Mouse (Mus musculus): ENCODE measurements around the gene Olfml2b.
A peak's percentile ranks its signal among the peaks of the same experiment; 100 is the strongest.

Gene Olfml2b

GRCm38 (mm10) chr1:170646606-170647287 lies 2.4 kb downstream of the Olfml2b start:
- DNase-seq (ENCODE audit: low read depth, low spot score), result no peak

GRCm38 (mm10) chr1:170647381-170647780 lies 3.0 kb downstream of the Olfml2b start:
- DNase-seq (ENCODE audit: low read depth, low spot score), result no peak

GRCm38 (mm10) chr1:170647971-170648514 lies 3.7 kb downstream of the Olfml2b start:
- DNase-seq (ENCODE audit: low read depth, low spot score), result no peak

GRCm38 (mm10) chr1:170651046-170651723 lies 6.9 kb downstream of the Olfml2b start:
- DNase-seq (ENCODE audit: low read depth, low spot score), result no peak

GRCm38 (mm10) chr1:170651989-170652740 lies 7.8 kb downstream of the Olfml2b start:
- no peak for DNase-seq (ENCODE audit: low read depth, low spot score)

- no peak for DNase-seq (ENCODE audit: low read depth, low spot score)
These were observed 11.1 kb downstream of the Olfml2b start for GRCm38 (mm10) chr1:170655280-170655917.

- no peak for DNase-seq (ENCODE audit: low read depth, low spot score)
These were observed 12.3 kb downstream of the Olfml2b start for GRCm38 (mm10) chr1:170656518-170657227.

GRCm38 (mm10) chr1:170657228-170657521 lies 12.8 kb downstream of the Olfml2b start:
- DNase-seq (ENCODE audit: low read depth, low spot score), result no peak

GRCm38 (mm10) chr1:170657643-170658314 lies 13.4 kb downstream of the Olfml2b start:
- DNase-seq (ENCODE audit: low read depth, low spot score), result no peak

- no peak for DNase-seq (ENCODE audit: low read depth, low spot score)
These were observed 14.9 kb downstream of the Olfml2b start for GRCm38 (mm10) chr1:170659260-170659659.

- DNase-seq (ENCODE audit: low read depth, low spot score), result no peak
These were observed 20.4 kb downstream of the Olfml2b start for GRCm38 (mm10) chr1:170664620-170665185.

- no peak for DNase-seq (ENCODE audit: low read depth, low spot score)
These were observed 20.9 kb downstream of the Olfml2b start for GRCm38 (mm10) chr1:170665200-170665599.

GRCm38 (mm10) chr1:170674184-170674775 lies 29.9 kb downstream of the Olfml2b start:
- peak; percentile 56 for DNase-seq (ENCODE audit: low read depth, low spot score)

- DNase-seq (ENCODE audit: low read depth, low spot score), result no peak
These were observed 33.3 kb downstream of the Olfml2b start for GRCm38 (mm10) chr1:170677681-170678080.

GRCm38 (mm10) chr1:170678861-170679260 lies 34.5 kb downstream of the Olfml2b start:
- no peak for DNase-seq (ENCODE audit: low read depth, low spot score)

- DNase-seq (ENCODE audit: low read depth, low spot score), result no peak
These were observed 35.3 kb downstream of the Olfml2b start for GRCm38 (mm10) chr1:170679624-170680023.

GRCm38 (mm10) chr1:170683863-170684262 lies 39.5 kb downstream of the Olfml2b start:
- DNase-seq (ENCODE audit: low read depth, low spot score), result no peak

- DNase-seq (ENCODE audit: low read depth, low spot score), result no peak
These were observed 45.4 kb downstream of the Olfml2b start for GRCm38 (mm10) chr1:170689773-170690172.

GRCm38 (mm10) chr1:170691301-170691700 lies 47.0 kb downstream of the Olfml2b start:
- DNase-seq (ENCODE audit: low read depth, low spot score), result no peak

- DNase-seq (ENCODE audit: low read depth, low spot score), result peak; percentile 88
These were observed 50.5 kb downstream of the Olfml2b start for GRCm38 (mm10) chr1:170694821-170695291.
